Mouse (Mus musculus) kidney, postnatal 0 days (tissue): ENCODE measurements around the gene Hist2h3c2. TPM values are rescaled to one million over a fixed set of nuclear protein-coding genes. Genes with fewer than 3 reads are reported as not detected.
"Not testable (repeated sequence)": the region's sequence is repeated elsewhere in the genome, so short reads cannot be mapped to it uniquely, and the experiment has no call there.

Source experiments
- ATAC-seq: fragments of 200-750 bp; cut with Nextera tagmentation; replicated peaks from 2 replicates; pipeline ENCODE4 v1.8.0; 2017; ENCODE audit warnings: low read depth, moderate number of reproducible peaks, moderate TSS enrichment, moderate library complexity; ENCODE audit not compliant: low FRiP score
- DNase-seq: peaks from one replicate; pipeline ENCODE4 v3.0.0-alpha.2; 2016; ENCODE audit warnings: low spot score
- H3K27ac ChIP-seq: fragments of 300-500 bp; sonication (generic); 2 replicates; pipeline ENCODE4 v1.5.1; 2014; ENCODE audit warnings: mild to moderate bottlenecking
- H3K27me3 ChIP-seq: fragments of 300-500 bp; sonication (generic); 2 replicates; pipeline ENCODE4 v1.6.1; 2014; ENCODE audit warnings: low read length, mixed read lengths; ENCODE audit not compliant: insufficient read depth
- H3K36me3 ChIP-seq: fragments of 300-500 bp; sonication (generic); 2 replicates; pipeline ENCODE4 v1.6.1; 2014; ENCODE audit warnings: low read length, mixed read lengths; ENCODE audit not compliant: insufficient read depth
- H3K4me1 ChIP-seq: fragments of 300-500 bp; sonication (generic); replicated peaks from 2 replicates; pipeline ENCODE4 v1.6.1; 2014; ENCODE audit warnings: antibody characterized with exemption, low read length, mixed read lengths; ENCODE audit not compliant: insufficient read depth
- H3K4me2 ChIP-seq: fragments of 300-500 bp; sonication (generic); 2 replicates; pipeline ENCODE4 v1.6.1; 2014; ENCODE audit warnings: mild to moderate bottlenecking, low read length, moderate library complexity, mixed read lengths
- H3K4me3 ChIP-seq: fragments of 300-500 bp; sonication (generic); replicated peaks from 2 replicates; pipeline ENCODE4 v1.5.1; 2014; ENCODE audit warnings: low read depth, low read length
- H3K9ac ChIP-seq: fragments of 300-500 bp; sonication (generic); 2 replicates; pipeline ENCODE4 v1.6.1; 2014; ENCODE audit warnings: low read depth, low read length
- H3K9me3 ChIP-seq: fragments of 300-500 bp; sonication (generic); replicated peaks from 2 replicates; pipeline ENCODE4 v1.6.1; 2016; ENCODE audit warnings: low read length, inconsistent platforms, mixed read lengths
- CTCF ChIP-seq: IDR thresholded peaks from 2 replicates; pipeline ENCODE4 v1.5.1; 2016; ENCODE audit warnings: antibody characterized with exemption, low read depth, mild to moderate bottlenecking, moderate library complexity
- WGBS: fragments of 180-500 bp; shearing (Covaris S2); extraction: QIAGEN DNeasy Blood & Tissue Kit; methylation state at CpG from one replicate; pipeline ENCODE4 v1.1.7; 2014; 5-methylcytosine and 5-hydroxymethylcytosine counted together
- polyA plus RNA-seq: library from polyadenylated mRNA; unstranded; fragments of >200 nt; fragmentation: Nextera tagmentation; extraction: Ambion mirVana; gene quantifications from 2 replicates; pipeline ENCODE4 v1.2.1, GENCODE M21; 2015

Gene Hist2h3c2
- polyA plus RNA-seq, 1 experiment from 2014 or later = 2.1 TPM

DNA sequence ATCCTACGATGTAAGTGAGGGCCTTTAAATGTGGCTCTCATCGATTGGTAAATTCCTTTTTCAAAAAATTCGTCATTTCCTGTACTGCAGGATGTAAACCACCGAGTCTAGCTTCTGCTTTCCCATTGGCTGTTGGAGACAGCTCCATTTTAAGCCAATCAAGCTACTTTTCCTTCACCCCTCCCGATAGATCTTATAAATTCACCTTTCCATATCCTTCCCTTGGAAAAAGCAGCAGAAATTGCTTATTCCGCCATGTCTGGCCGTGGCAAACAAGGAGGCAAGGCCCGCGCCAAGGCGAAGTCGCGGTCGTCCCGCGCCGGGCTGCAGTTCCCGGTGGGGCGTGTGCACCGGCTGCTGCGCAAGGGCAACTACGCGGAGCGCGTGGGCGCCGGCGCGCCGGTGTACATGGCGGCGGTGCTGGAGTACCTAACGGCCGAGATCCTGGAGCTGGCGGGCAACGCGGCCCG, 19.2 kb downstream of the Hist2h3c2 start, which contains the start of the genes Bola1 and Hist2h2ab:
Bola1 (minus strand) TSS at position 49 of the 470 bp plus-strand sequence.
Hist2h2ab (plus strand) TSS at position 205 of the 470 bp plus-strand sequence.
- ATAC-seq (peak; percentile 72), DNase-seq (peak; percentile 98)
- peak within 1 kb of the TSS; percentile 69 for H3K4me3 ChIP-seq
- H3K4me1 ChIP-seq = peaks cover 25% of the 10 kb centered on the region
- no peaks in the 10 kb centered on the region for H3K9me3 ChIP-seq
- H3K27me3 ChIP-seq = no peaks in the 10 kb centered on the region
- WGBS = under 1% methylated on average over 36 of the region's 37 CpGs
- H3K4me2 ChIP-seq = peak within 1 kb of the TSS; percentile 60
- H3K36me3 ChIP-seq = no peaks in the 10 kb centered on the region
- peak within 1 kb of the TSS; percentile 82 for H3K9ac ChIP-seq
- peak within 1 kb of the TSS; percentile 99 for H3K27ac ChIP-seq
- no peak for TF ChIP-seq CTCF

DNA sequence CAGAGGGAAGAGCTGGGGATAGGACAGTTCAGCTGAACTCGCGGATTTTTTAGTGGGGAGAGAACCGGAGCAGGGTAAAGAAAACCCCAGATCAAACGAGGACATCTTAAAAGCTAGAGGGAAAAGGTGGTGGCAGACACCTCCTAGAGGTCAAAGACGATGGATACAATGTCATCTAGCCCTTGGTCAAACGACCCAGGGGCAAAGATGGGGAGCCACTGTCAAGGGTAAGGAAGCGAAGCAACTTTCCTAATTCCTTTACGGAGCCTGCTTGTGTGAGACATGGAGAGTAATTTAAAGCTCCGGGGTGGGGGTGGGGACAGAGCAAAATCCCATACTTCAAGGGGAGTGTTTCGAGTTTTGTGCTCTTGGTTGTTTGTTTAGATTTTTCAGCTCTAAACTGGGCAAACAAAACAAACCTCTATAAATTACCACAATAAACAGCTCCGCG, 19.7 kb downstream of the Hist2h3c2 start:
- Histone ChIP-seq H3K4me1 (peaks cover 23% of the 10 kb centered on the region), H3K4me3 (peak overlapping the region; percentile 69), H3K36me3 (no peaks in the 10 kb centered on the region), H3K27me3 (no peaks in the 10 kb centered on the region), H3K4me2 (peak overlapping the region; percentile 60), H3K27ac (peak overlapping the region; percentile 99), H3K9me3 (no peaks in the 10 kb centered on the region), H3K9ac (peak overlapping the region; percentile 82)
- DNase-seq (no peak), ATAC-seq (peak; percentile 9)
- no peak for TF ChIP-seq CTCF
- under 1% methylated on average over 12 of the region's 12 CpGs for WGBS

DNA sequence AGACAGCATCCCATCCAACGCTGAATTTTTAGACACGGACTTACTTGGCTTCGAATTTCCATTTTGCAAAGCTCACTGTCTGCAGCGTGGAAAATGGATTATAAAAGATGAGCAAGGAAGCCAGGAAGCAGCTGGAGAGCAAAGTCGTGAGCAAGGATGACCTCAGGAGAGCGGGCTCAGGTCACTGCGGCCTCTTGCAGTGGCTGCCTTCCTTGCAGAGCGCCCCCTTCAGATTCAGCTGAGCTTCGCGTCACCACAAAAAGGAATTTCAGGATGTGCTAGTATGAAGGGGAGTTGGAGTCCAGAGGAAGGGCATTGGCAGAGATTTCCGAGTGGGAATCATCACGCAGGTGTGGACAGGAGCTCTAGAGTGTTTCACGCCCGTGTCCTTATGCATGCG, 29.7 kb downstream of the Hist2h3c2 start:
- 35% methylated on average over 15 of the region's 15 CpGs for WGBS
- ATAC-seq (no peak), DNase-seq (peak; percentile 46)

DNA sequence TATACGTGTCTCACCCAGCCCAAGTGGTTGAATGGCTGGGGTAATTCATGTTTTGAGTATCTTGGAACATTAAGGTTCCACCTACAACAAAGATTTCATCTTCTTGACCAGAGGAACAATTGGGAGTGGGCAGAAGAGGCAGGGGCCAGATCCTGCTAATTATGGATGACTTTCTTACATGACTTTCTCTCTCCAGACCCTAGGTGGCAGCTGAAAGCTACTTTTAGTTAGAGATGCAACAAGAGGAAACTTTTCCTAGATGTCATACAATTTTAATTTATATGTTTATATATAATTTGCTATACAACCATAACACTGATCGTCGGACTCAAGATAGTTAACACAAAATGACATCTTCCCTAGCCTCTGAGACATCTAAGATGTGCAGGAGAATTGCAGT, 31.1 kb downstream of the Hist2h3c2 start:
- no peak overlapping the region for H3K4me2 ChIP-seq
- H3K27ac ChIP-seq = no peak overlapping the region
- no peaks in the 10 kb centered on the region for H3K4me1 ChIP-seq
- no peak overlapping the region for H3K9ac ChIP-seq
- H3K27me3 ChIP-seq = no peaks in the 10 kb centered on the region
- ATAC-seq (no peak), DNase-seq (peak; percentile 50)
- 70% methylated on average over 3 of the region's 3 CpGs for WGBS
- H3K36me3 ChIP-seq = no peaks in the 10 kb centered on the region
- H3K4me3 ChIP-seq = no peak overlapping the region
- H3K9me3 ChIP-seq = no peaks in the 10 kb centered on the region
- TF ChIP-seq CTCF = peak; percentile 51

More for the DNA sequence above, 29.7 kb downstream of the Hist2h3c2 start:
- Histone ChIP-seq H3K4me3 (no peak overlapping the region), H3K9ac (0 out of 2 replicates have a peak overlapping the region, but pooled peaks have one; percentile 4), H3K27me3 (no peaks in the 10 kb centered on the region), H3K9me3 (no peaks in the 10 kb centered on the region), H3K36me3 (no peaks in the 10 kb centered on the region), H3K4me2 (no peak overlapping the region), H3K4me1 (no peaks in the 10 kb centered on the region), H3K27ac (no peak overlapping the region)
- TF ChIP-seq CTCF = peak; percentile 50

DNA sequence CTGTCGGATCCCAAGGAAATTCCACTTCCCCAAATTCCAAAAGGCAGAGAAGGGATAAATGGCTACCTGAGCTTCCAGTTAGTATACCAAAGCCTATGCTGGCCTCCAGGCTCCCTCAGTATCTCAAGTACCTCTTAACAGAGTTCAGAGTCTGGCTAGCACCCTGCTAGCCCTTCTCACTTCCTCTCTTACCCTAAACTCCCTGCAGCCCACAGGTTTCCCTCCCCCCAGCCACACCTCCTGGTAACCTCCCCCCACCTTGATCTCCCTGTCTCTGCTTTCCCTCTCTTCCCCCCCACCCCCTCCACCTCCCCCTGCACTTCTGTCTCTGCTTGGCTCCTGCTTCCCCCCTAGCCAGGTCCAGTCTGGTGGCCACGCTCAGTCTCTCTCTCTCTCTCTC, 39.2 kb downstream of the Hist2h3c2 start:
- Histone ChIP-seq H3K36me3 (no peaks in the 10 kb centered on the region), H3K9ac (no peak overlapping the region), H3K27me3 (no peaks in the 10 kb centered on the region), H3K4me1 (peaks cover 12% of the 10 kb centered on the region), H3K4me2 (no peak overlapping the region), H3K27ac (no peak overlapping the region), H3K9me3 (no peaks in the 10 kb centered on the region), H3K4me3 (no peak overlapping the region)
- WGBS = 56% methylated on average over 2 of the region's 2 CpGs
- DNase-seq (no peak), ATAC-seq (no peak)
- no peak for TF ChIP-seq CTCF

DNA sequence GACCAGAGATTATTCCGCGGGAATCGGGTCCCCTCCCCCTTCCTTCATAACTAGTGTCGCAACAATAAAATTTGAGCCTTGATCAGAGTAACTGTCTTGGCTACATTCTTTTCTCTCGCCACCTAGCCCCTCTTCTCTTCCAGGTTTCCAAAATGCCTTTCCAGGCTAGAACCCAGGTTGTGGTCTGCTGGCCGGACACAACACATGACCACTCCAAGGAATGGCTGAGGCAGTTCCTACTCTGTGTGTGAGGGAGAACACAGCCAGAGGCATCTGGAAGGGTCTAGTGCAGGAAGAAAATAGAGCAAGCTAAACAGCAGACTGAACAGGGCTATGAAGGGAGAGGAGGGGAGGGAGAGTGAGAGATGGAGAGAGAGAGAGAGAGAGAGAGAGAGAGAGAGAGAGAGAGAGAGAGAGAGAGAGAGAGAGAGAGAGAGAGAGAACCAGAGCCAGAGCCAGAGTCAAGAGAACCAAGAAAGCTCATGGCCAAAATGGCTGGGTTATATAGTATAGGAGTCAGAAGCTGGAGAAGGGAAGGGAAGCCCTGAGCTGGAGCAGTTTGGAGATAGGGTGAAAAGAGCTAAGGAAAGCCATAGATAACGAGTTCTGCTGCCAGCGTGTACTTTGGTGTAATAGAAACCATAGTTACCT, 40.2 kb downstream of the Hist2h3c2 start:
- not testable (repeated sequence) for H3K4me2 ChIP-seq, DNase-seq, H3K9ac ChIP-seq, ATAC-seq, H3K36me3 ChIP-seq, H3K4me3 ChIP-seq, H3K9me3 ChIP-seq, H3K27me3 ChIP-seq, H3K27ac ChIP-seq
- 32% methylated on average over 6 of the region's 8 CpGs for WGBS
- peaks cover 12% of the 10 kb centered on the region for H3K4me1 ChIP-seq
